Comparison of ENCODE assay signal across 21 mouse cellular contexts in genomic region chr11:105315296-105315695, GRCm38 (mm10). TPM values are rescaled to one million over a fixed set of nuclear protein-coding genes. Genes with fewer than 3 reads are reported as not detected.
DNase-seq lines count a peak whose midpoint lies in the region; ATAC-seq lines count a peak whose summit lies in the region.
"Had no signal": no experiment of that assay in that cellular context is flagged by ENCODE, and none has a peak within 500 bp of the region (broad histone marks: within the 10 kb centered on the region; RNA-seq: fewer than 3 reads in every experiment).

No protein-coding gene starts in this region.

- peak; percentile 45 for DNase-seq in gastrocnemius, postnatal 14 days
- no peak for DNase-seq in gastrocnemius, postnatal 36 days
- peak; percentile 66 for DNase-seq in 3134 (ENCODE audit: extremely low read depth, insufficient read length, low spot score)
- DNase-seq in A20 (ENCODE audit: low read depth, low spot score): peak; percentile 26
- no peak for DNase-seq in liver, embryonic 11.5 days (ENCODE audit: low spot score)
- no peak for DNase-seq in midbrain, embryonic 14.5 days
- DNase-seq in layer of hippocampus, adult 11-12 months (ENCODE audit: low spot score): no peak
- DNase-seq: cerebellum, adult 11-12 months; cerebellum, postnatal 36 days; forebrain, postnatal 0 days; heart, postnatal 10 days; left cerebral cortex, postnatal 4 days; right cerebral cortex, postnatal 4 days; thymus, postnatal 36 days had no signal

- no peak overlapping the region for H3K4me3 ChIP-seq in hindbrain, embryonic 16.5 days (ENCODE audit: low read length)
- no peak overlapping the region for H3K4me3 ChIP-seq in liver, embryonic 11.5 days (ENCODE audit: low read depth, low read length)
- H3K4me3 ChIP-seq in midbrain, embryonic 14.5 days (replicated peaks; ENCODE audit: low read depth, low read length): no peak overlapping the region
- H3K4me3 ChIP-seq: heart, embryonic 10.5 days; kidney, embryonic 15.5 days; liver, embryonic 12.5 days; lung, embryonic 15.5 days had no signal

- no peaks in the 10 kb centered on the region for H3K36me3 ChIP-seq in hindbrain, embryonic 16.5 days (ENCODE audit: control insufficient read depth, insufficient read depth, low read length)
- H3K36me3 ChIP-seq in liver, embryonic 11.5 days (ENCODE audit: control insufficient read depth, insufficient read depth, low read length): no peaks in the 10 kb centered on the region
- no peaks in the 10 kb centered on the region for H3K36me3 ChIP-seq in midbrain, embryonic 14.5 days (ENCODE audit: control insufficient read depth, insufficient read depth, low read length)
- H3K36me3 ChIP-seq: kidney, embryonic 15.5 days; liver, embryonic 12.5 days had no signal

- no peaks in the 10 kb centered on the region for H3K27me3 ChIP-seq in hindbrain, embryonic 16.5 days (replicated peaks; ENCODE audit: control insufficient read depth, insufficient read depth, low read length)
- H3K27me3 ChIP-seq in liver, embryonic 11.5 days (replicated peaks; ENCODE audit: control insufficient read depth, insufficient read depth, low read length): no peaks in the 10 kb centered on the region
- H3K27me3 ChIP-seq in midbrain, embryonic 14.5 days (ENCODE audit: control insufficient read depth, insufficient read depth, low read length): no peaks in the 10 kb centered on the region
- H3K27me3 ChIP-seq: CH12.LX; kidney, embryonic 15.5 days; liver, embryonic 12.5 days; lung, embryonic 15.5 days had no signal

- 0 out of 2 replicates have a peak, but pooled peaks have one; percentile 29 for ATAC-seq in hindbrain, embryonic 16.5 days
- no peak for ATAC-seq in liver, embryonic 11.5 days (replicated peaks; ENCODE audit: low FRiP score)
- ATAC-seq in midbrain, embryonic 14.5 days (ENCODE audit: low FRiP score, low TSS enrichment): no peak
- ATAC-seq: activated CD4-positive, CD25-positive, alpha-beta regulatory T cell, adult 4 months; forebrain, postnatal 0 days; liver, embryonic 12.5 days had no signal

- WGBS in hindbrain, embryonic 16.5 days: 55% methylated on average over 8 of the region's 8 CpGs
- WGBS in liver, embryonic 11.5 days: 82% methylated on average over 8 of the region's 8 CpGs
- WGBS in midbrain, embryonic 14.5 days: 69% methylated on average over 8 of the region's 8 CpGs

- intact Hi-C loops in gastrocnemius, postnatal 14 days (cut with DNase I; ENCODE audit: low total_unique reads): no loop called here
- intact Hi-C loops in gastrocnemius, postnatal 36 days (cut with DNase I): loop anchor here (5.0 kb wide), 1 partner anchor 38 kb away; no protein-coding TSS in a partner anchor

- no peak overlapping the region for H3K27ac ChIP-seq in hindbrain, embryonic 16.5 days (ENCODE audit: low read depth, low read length)
- H3K27ac ChIP-seq in liver, embryonic 11.5 days (ENCODE audit: low read depth, low read length): no peak overlapping the region
- no peak overlapping the region for H3K27ac ChIP-seq in midbrain, embryonic 14.5 days (replicated peaks; ENCODE audit: low read depth, low read length)
- H3K27ac ChIP-seq: liver, embryonic 12.5 days had no signal

- no peaks in the 10 kb centered on the region for H3K9me3 ChIP-seq in hindbrain, embryonic 16.5 days (ENCODE audit: control insufficient read depth, low read length)
- no peaks in the 10 kb centered on the region for H3K9me3 ChIP-seq in liver, embryonic 11.5 days (ENCODE audit: control insufficient read depth, low read length)
- H3K9me3 ChIP-seq in midbrain, embryonic 14.5 days (ENCODE audit: control insufficient read depth, low read length): no peaks in the 10 kb centered on the region
- H3K9me3 ChIP-seq: heart, embryonic 10.5 days; kidney, embryonic 15.5 days; liver, embryonic 12.5 days; lung, embryonic 15.5 days had no signal

- H3K4me1 ChIP-seq in hindbrain, embryonic 16.5 days (ENCODE audit: control insufficient read depth, insufficient read depth, low read depth, low read length): peaks cover 22% of the 10 kb centered on the region
- peaks cover 19% of the 10 kb centered on the region for H3K4me1 ChIP-seq in liver, embryonic 11.5 days (replicated peaks; ENCODE audit: control insufficient read depth, insufficient read depth, low read length)
- peaks cover 21% of the 10 kb centered on the region for H3K4me1 ChIP-seq in midbrain, embryonic 14.5 days (ENCODE audit: control insufficient read depth, insufficient read depth, low read length)

- H3K4me2 ChIP-seq in hindbrain, embryonic 16.5 days (ENCODE audit: low read length): no peak overlapping the region
- no peak overlapping the region for H3K4me2 ChIP-seq in liver, embryonic 11.5 days
- no peak overlapping the region for H3K4me2 ChIP-seq in midbrain, embryonic 14.5 days (ENCODE audit: low read length)
- H3K4me2 ChIP-seq: kidney, embryonic 15.5 days; liver, embryonic 12.5 days; lung, embryonic 15.5 days had no signal

- no peak overlapping the region for H3K9ac ChIP-seq in hindbrain, embryonic 16.5 days (ENCODE audit: low read depth, low read length)
- H3K9ac ChIP-seq in liver, embryonic 11.5 days (ENCODE audit: low read depth, low read length): no peak overlapping the region
- H3K9ac ChIP-seq in midbrain, embryonic 14.5 days (replicated peaks; ENCODE audit: low read length): no peak overlapping the region
- H3K9ac ChIP-seq: forebrain, postnatal 0 days; kidney, embryonic 15.5 days; liver, embryonic 12.5 days; lung, embryonic 15.5 days had no signal

RNA-seq across cellular contexts. Expression of gene Mrc2, which starts 22.9 kb away (rescaled TPM):
- total RNA-seq in gastrocnemius, postnatal 14 days (2021): 10 to 100 TPM; 25.7 to 34.3 TPM
- total RNA-seq in gastrocnemius, postnatal 36 days (2021): 10 to 100 TPM; 12.9 to 16.0 TPM
- 4.9 and 7.4 TPM in 2 replicates for polyA plus RNA-seq in hindbrain, embryonic 16.5 days (2015; fragmentation: Nextera tagmentation; extraction: Ambion mirVana)
- 3.3 and 4.8 TPM in 2 replicates for polyA plus RNA-seq in liver, embryonic 11.5 days (2014; fragmentation: Nextera tagmentation; extraction: Ambion mirVana)
- 1.9 and 3.8 TPM in 2 replicates for polyA plus RNA-seq in midbrain, embryonic 14.5 days (2014; fragmentation: Nextera tagmentation; extraction: Ambion mirVana)
- polyA plus RNA-seq: activated CD4-positive, CD25-positive, alpha-beta regulatory T cell, adult 4 months had no signal

Comparison
In these comparisons a context has a peak if more than half of its experiments do, and no peak if none do; other contexts are left out.
1. DNase-seq: peak in gastrocnemius, postnatal 14 days (single experiment), 3134 (single experiment) and A20 (single experiment); none in gastrocnemius, postnatal 36 days (0 of 2), liver, embryonic 11.5 days (single experiment), midbrain, embryonic 14.5 days (single experiment) and layer of hippocampus, adult 11-12 months (single experiment).